Mouse (Mus musculus): ENCODE measurements at regions not wholly inside any gene's neighbourhood (a gene's known extent, or its start where the extent isn't known, plus 50 kb on each side); places are given as distances from the start of the nearest gene placed in this dataset.

DNA sequence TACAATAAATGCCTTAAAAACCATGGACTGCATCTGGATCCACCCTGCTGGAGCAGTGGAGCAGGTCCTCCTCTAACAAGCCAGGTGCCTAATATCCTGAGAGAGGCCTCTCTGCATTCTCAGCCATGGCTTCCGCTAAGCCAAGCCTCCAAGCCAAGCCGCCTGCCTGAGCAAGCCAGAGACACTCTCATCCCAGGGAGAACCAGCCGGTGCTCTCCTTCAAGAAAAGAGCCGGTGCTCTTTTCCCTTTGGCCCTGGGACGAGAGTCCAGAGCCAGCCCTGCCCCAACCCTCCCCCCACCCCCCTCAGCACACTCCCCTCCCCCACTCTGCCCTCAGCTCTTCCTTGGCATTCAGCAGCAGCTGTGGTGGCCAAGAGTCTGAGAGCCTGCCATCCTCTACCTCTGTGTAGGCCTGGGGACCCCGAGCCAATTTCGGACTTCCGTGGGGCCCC, 56.3 kb upstream of the Cep85l start:
- 57% methylated on average over 8 of the region's 8 CpGs for WGBS (ENCODE audit: insufficient replicate concordance)
- H3K4me2 ChIP-seq (ENCODE audit: low read depth) = peak overlapping the region; percentile 65
- TF ChIP-seq EP300 (IDR thresholded peaks at IDR 0.05; ENCODE audit: low read depth) (no peak), CTCF (IDR thresholded peaks at IDR 0.05; ENCODE audit: low read depth) (no peak)
- H3K36me3 ChIP-seq (replicated peaks; ENCODE audit: control insufficient read depth, insufficient read depth, low read depth) = no peaks in the 10 kb centered on the region
- peak overlapping the region; percentile 40; the same call in 1 of the 2 replicates for H3K9ac ChIP-seq (replicated peaks)
- peak overlapping the region; percentile 87 for H3K27ac ChIP-seq
- H3K27me3 ChIP-seq (ENCODE audit: control insufficient read depth, insufficient read depth, low read length) = no peaks in the 10 kb centered on the region
- ATAC-seq (ENCODE audit: insufficient read depth) (peak; percentile 56), DNase-seq (ENCODE audit: low read depth in 3 of 3, low spot score in 3 of 3) (no peak)
- H3K4me3 ChIP-seq (ENCODE audit: insufficient read depth in 1 of 2, low read depth in 2 of 2, low read length in 2 of 2) = no peak overlapping the region
- H3K4me1 ChIP-seq (replicated peaks; ENCODE audit: control insufficient read depth in 2 of 2, insufficient read depth in 2 of 2, low read length in 1 of 2) = peaks cover 33% of the 10 kb centered on the region in 2 experiments
- no peaks in the 10 kb centered on the region for H3K9me3 ChIP-seq (ENCODE audit: control insufficient read depth, low read length)

GRCm38 (mm10) chr10:53435181-53435874, 55.6 kb upstream of the Cep85l start:
- TF ChIP-seq CTCF (IDR thresholded peaks at IDR 0.05; ENCODE audit: low read depth) (no peak), EP300 (IDR thresholded peaks at IDR 0.05; ENCODE audit: low read depth) (peak; percentile 63)
- H3K27me3 ChIP-seq (ENCODE audit: control insufficient read depth, insufficient read depth, low read length) = no peaks in the 10 kb centered on the region
- ATAC-seq (ENCODE audit: insufficient read depth) (peak; percentile 93), DNase-seq (ENCODE audit: low read depth in 3 of 3, low spot score in 3 of 3) (peak; percentile 43 to 50 (median 45))
- H3K9ac ChIP-seq (replicated peaks) = peak overlapping the region; percentile 47; the same call in 1 of the 2 replicates
- H3K4me2 ChIP-seq (ENCODE audit: low read depth) = peak overlapping the region; percentile 65
- peak overlapping the region; percentile 18 to 27; a peak in 3 of 4 replicates for H3K4me3 ChIP-seq (ENCODE audit: insufficient read depth in 1 of 2, low read depth in 2 of 2, low read length in 2 of 2)
- no peaks in the 10 kb centered on the region for H3K9me3 ChIP-seq (ENCODE audit: control insufficient read depth, low read length)
- WGBS (ENCODE audit: insufficient replicate concordance) = 28% methylated on average over 14 of the region's 14 CpGs
- H3K4me1 ChIP-seq (replicated peaks; ENCODE audit: control insufficient read depth in 2 of 2, insufficient read depth in 2 of 2, low read length in 1 of 2) = peaks cover 33% of the 10 kb centered on the region in 2 experiments
- H3K27ac ChIP-seq = peak overlapping the region; percentile 87
- H3K36me3 ChIP-seq (replicated peaks; ENCODE audit: control insufficient read depth, insufficient read depth, low read depth) = no peaks in the 10 kb centered on the region

DNA sequence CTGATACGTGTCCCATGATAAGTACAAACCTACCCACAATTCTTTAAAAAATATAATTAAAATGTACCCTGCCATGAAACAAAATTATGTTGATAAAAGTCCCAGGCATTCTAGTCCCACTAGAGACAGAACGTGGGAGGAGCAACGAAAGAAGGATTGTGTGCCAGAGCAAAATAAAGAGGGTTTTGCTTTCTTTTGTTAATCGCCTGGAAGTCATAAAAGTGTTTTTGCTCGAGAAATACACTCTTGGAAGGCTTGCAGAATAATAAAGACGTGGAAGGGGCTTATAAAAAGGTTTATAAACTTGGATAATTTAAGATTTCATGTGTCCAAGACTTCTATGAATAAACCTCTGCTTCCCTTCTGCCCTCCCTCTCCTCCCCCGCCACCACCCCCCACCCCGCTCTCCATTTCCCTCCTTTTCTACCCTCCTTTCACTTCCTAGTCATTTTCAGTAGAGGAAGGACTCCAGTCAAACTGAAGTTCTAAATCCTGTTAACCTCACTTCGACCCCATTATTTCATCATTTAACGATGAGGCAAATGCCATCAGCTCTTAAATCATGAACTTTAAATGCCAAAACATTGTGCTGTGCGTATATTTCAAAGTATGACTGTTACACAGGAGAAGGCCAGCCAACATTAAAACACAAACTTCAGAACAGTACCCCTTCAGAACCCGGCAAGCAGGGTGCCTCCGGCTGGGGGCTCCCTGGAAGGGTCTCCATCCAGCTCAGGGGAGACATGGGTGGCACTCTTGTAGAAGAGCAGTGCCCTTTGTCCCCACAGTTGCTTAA, 54.8 kb upstream of the Cep85l start:
- DNase-seq (ENCODE audit: low read depth in 3 of 3, low spot score in 3 of 3) (no peak), ATAC-seq (ENCODE audit: insufficient read depth) (no peak)
- no peaks in the 10 kb centered on the region for H3K9me3 ChIP-seq (ENCODE audit: control insufficient read depth, low read length)

GRCm38 (mm10) chr10:53432794-53433193, 53.0 kb upstream of the Cep85l start:
- H3K4me3 ChIP-seq (ENCODE audit: insufficient read depth in 1 of 2, low read depth in 2 of 2, low read length in 2 of 2) = no peak overlapping the region
- 66% methylated on average over 2 of the region's 2 CpGs for WGBS (ENCODE audit: insufficient replicate concordance)

More for the DNA sequence above, 54.8 kb upstream of the Cep85l start:
- Histone ChIP-seq H3K4me2 (ENCODE audit: low read depth) (peak overlapping the region; percentile 65; the same call in 1 of the 2 replicates), H3K27me3 (ENCODE audit: control insufficient read depth, insufficient read depth, low read length) (no peaks in the 10 kb centered on the region), H3K4me1 (replicated peaks; ENCODE audit: control insufficient read depth in 2 of 2, insufficient read depth in 2 of 2, low read length in 1 of 2) (peaks cover 33% of the 10 kb centered on the region in 2 experiments), H3K36me3 (replicated peaks; ENCODE audit: control insufficient read depth, insufficient read depth, low read depth) (no peaks in the 10 kb centered on the region), H3K9ac (replicated peaks) (no peak overlapping the region), H3K27ac (peak overlapping the region; percentile 87), H3K4me3 (ENCODE audit: insufficient read depth in 1 of 2, low read depth in 2 of 2, low read length in 2 of 2) (no peak overlapping the region)
- TF ChIP-seq CTCF (IDR thresholded peaks at IDR 0.05; ENCODE audit: low read depth) (no peak), EP300 (IDR thresholded peaks at IDR 0.05; ENCODE audit: low read depth) (no peak)
- WGBS (ENCODE audit: insufficient replicate concordance) = 56% methylated on average over 13 of the region's 13 CpGs

More at GRCm38 (mm10) chr10:53432794-53433193, 53.0 kb upstream of the Cep85l start:
- no peaks in the 10 kb centered on the region for H3K27me3 ChIP-seq (ENCODE audit: control insufficient read depth, insufficient read depth, low read length)
- no peak overlapping the region for H3K4me2 ChIP-seq (ENCODE audit: low read depth)
- H3K27ac ChIP-seq = no peak overlapping the region
- DNase-seq (ENCODE audit: low read depth in 3 of 3, low spot score in 3 of 3) = no peak
- H3K36me3 ChIP-seq (replicated peaks; ENCODE audit: control insufficient read depth, insufficient read depth, low read depth) = no peaks in the 10 kb centered on the region
- no peak overlapping the region for H3K9ac ChIP-seq (replicated peaks)
- no peak for ATAC-seq (ENCODE audit: insufficient read depth)
- H3K9me3 ChIP-seq (ENCODE audit: control insufficient read depth, low read length) = no peaks in the 10 kb centered on the region
- peaks cover 24 to 30% of the 10 kb centered on the region in 2 experiments for H3K4me1 ChIP-seq (replicated peaks; ENCODE audit: control insufficient read depth in 2 of 2, insufficient read depth in 2 of 2, low read length in 1 of 2)
- TF ChIP-seq CTCF (IDR thresholded peaks at IDR 0.05; ENCODE audit: low read depth) (no peak), EP300 (IDR thresholded peaks at IDR 0.05; ENCODE audit: low read depth) (no peak)
